Mouse (Mus musculus): ENCODE data around the gene Cacnb1.

Cacnb1 gene

GRCm38 (mm10) chr11:97985727-97986677, 36.8 kb downstream of the Cacnb1 start, which contains the start of gene Plxdc1:
Plxdc1 (minus strand) TSS chr11:97986444.
- peak; percentile 95 for DNase-seq

GRCm38 (mm10) chr11:97983983-97984382, 38.9 kb downstream of the Cacnb1 start:
- DNase-seq, result no peak

GRCm38 (mm10) chr11:97983506-97983905, 39.3 kb downstream of the Cacnb1 start:
- no peak for DNase-seq

GRCm38 (mm10) chr11:97982721-97983120, 40.1 kb downstream of the Cacnb1 start:
- no peak for DNase-seq

GRCm38 (mm10) chr11:97980531-97980966, 42.3 kb downstream of the Cacnb1 start:
- DNase-seq, result peak; percentile 98

GRCm38 (mm10) chr11:97979824-97980495, 42.9 kb downstream of the Cacnb1 start:
- peak; percentile 95 for DNase-seq

- peak; percentile 91 for DNase-seq
Observed at GRCm38 (mm10) chr11:97978392-97978791, 44.4 kb downstream of the Cacnb1 start.

- no peak for DNase-seq
Observed at GRCm38 (mm10) chr11:97977797-97978196, 45.0 kb downstream of the Cacnb1 start.

GRCm38 (mm10) chr11:97974746-97975145, 48.1 kb downstream of the Cacnb1 start:
- DNase-seq, result no peak

GRCm38 (mm10) chr11:97974141-97974540, 48.7 kb downstream of the Cacnb1 start:
- no peak for DNase-seq

GRCm38 (mm10) chr11:97972434-97972833, 50.4 kb downstream of the Cacnb1 start:
- DNase-seq, result peak; percentile 81

GRCm38 (mm10) chr11:97971232-97971631, 51.6 kb downstream of the Cacnb1 start:
- DNase-seq, result peak; percentile 98

GRCm38 (mm10) chr11:97970771-97971170, 52.1 kb downstream of the Cacnb1 start:
- peak; percentile 92 for DNase-seq

- DNase-seq, result no peak
Observed at GRCm38 (mm10) chr11:97968385-97968784, 54.4 kb downstream of the Cacnb1 start.

- peak; percentile 97 for DNase-seq
Observed at GRCm38 (mm10) chr11:97967114-97967513, 55.7 kb downstream of the Cacnb1 start.

GRCm38 (mm10) chr11:97960907-97961306, 61.9 kb downstream of the Cacnb1 start:
- no peak for DNase-seq

GRCm38 (mm10) chr11:97959300-97959680, 63.5 kb downstream of the Cacnb1 start:
- no peak for DNase-seq

GRCm38 (mm10) chr11:97958641-97959299, 64.1 kb downstream of the Cacnb1 start:
- no peak for DNase-seq

GRCm38 (mm10) chr11:97956905-97957560, 65.8 kb downstream of the Cacnb1 start:
- no peak for DNase-seq

- DNase-seq, result no peak
Observed at GRCm38 (mm10) chr11:97955915-97956314, 66.9 kb downstream of the Cacnb1 start.

GRCm38 (mm10) chr11:97955146-97955902, 67.5 kb downstream of the Cacnb1 start:
- DNase-seq, result no peak

Measured in heart, adult 11 months (tissue).